Mouse (Mus musculus) cortical plate, adult 2 months (tissue): ENCODE results near the gene Slc2a10.

ENCODE experiments used
- CTCF ChIP-seq: fragments of 200-500 bp; IDR thresholded peaks from 2 replicates; pipeline ENCODE4 v1.5.1; 2011; ENCODE audit warnings: mild to moderate bottlenecking, control low read depth, low read length; ENCODE audit not compliant: insufficient read depth; ENCODE audit errors: extremely low read depth
- POLR2A ChIP-seq: fragments of 200-500 bp; IDR thresholded peaks from 2 replicates; pipeline ENCODE4 v1.6.1; 2011; ENCODE audit warnings: mild to moderate bottlenecking, low read length, control low read depth; ENCODE audit not compliant: insufficient read depth; ENCODE audit errors: extremely low read depth

DNA sequence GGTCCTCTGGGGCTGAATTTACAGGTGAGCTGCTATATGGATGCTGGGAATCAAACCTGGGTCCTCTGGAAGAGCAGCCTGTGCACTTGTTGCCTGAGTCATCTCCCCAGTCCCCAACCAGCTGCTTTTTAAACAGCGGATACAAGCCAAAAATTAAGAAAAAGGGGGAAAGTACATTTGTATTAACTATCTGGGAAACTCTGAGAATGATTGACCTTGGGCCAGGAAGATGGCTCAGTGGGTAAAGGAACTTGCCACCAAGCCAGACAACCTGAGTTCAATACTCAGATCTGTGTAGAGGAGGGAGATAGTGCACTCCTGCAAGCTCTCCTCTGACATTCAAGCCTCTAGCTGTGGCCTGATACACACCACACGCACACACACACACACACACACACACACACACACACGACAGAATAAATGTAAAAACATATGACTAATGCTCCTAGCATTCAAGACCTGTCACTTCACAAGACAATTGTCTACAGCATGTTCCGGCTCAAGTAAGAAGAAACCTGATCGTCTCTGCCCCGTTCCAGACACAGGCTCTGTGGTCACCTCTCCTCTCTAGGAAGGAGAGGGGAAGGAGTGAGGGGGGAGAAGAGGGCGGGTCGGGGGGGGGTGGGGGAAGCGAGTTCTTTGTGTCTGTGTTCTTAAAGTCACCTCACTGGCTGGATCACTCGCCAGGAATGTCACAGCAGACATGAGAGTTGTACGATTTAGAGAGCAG, 56.1 kb downstream of the Slc2a10 start:
- no peak for TF ChIP-seq CTCF
- TF ChIP-seq POLR2A: no peak
